Mouse (Mus musculus) ES-Bruce4 (cell line): ENCODE measurements around the gene Arih1. TPM values are rescaled to one million over a fixed set of nuclear protein-coding genes. Genes with fewer than 3 reads are reported as not detected.
"Not testable (repeated sequence)": the region's sequence is repeated elsewhere in the genome, so short reads cannot be mapped to it uniquely, and the experiment has no call there.

ENCODE experiments used
- H3K27ac ChIP-seq: 2 replicates; pipeline ENCODE4 v1.5.1; 2012; ENCODE audit warnings: low read length, inconsistent platforms; ENCODE audit not compliant: insufficient read depth
- H3K27me3 ChIP-seq: 2 replicates; pipeline ENCODE4 v1.6.1; 2012; ENCODE audit warnings: mild to moderate bottlenecking, low read length, inconsistent platforms; ENCODE audit not compliant: control insufficient read depth, poor library complexity, insufficient read depth, severe bottlenecking
- H3K36me3 ChIP-seq: 2 replicates; pipeline ENCODE4 v1.6.1; 2012; ENCODE audit warnings: inconsistent platforms, mild to moderate bottlenecking, low read length, moderate library complexity; ENCODE audit not compliant: control insufficient read depth, poor library complexity, insufficient read depth, severe bottlenecking
- H3K4me1 ChIP-seq: one replicate; pipeline ENCODE4 v1.8.1; 2011; ENCODE audit warnings: low read length; ENCODE audit not compliant: control insufficient read depth, insufficient read depth
- H3K4me3 ChIP-seq: 2 replicates; pipeline ENCODE4 v1.5.1; 2011; ENCODE audit warnings: low read depth, mild to moderate bottlenecking, low read length
- H3K9ac ChIP-seq: 2 replicates; pipeline ENCODE4 v1.6.1; 2012; ENCODE audit warnings: low read depth, mild to moderate bottlenecking, inconsistent platforms; ENCODE audit not compliant: poor library complexity, severe bottlenecking
- H3K9me3 ChIP-seq: replicated peaks from 2 replicates; pipeline ENCODE4 v1.6.1; 2012; ENCODE audit warnings: mild to moderate bottlenecking, low read length, inconsistent platforms; ENCODE audit not compliant: control insufficient read depth, poor library complexity, insufficient read depth, severe bottlenecking
- CTCF ChIP-seq: IDR thresholded peaks from one replicate; pipeline ENCODE4 v1.8.1; 2011; ENCODE audit warnings: low read depth, low read length
- EP300 ChIP-seq: IDR thresholded peaks from 2 replicates; pipeline ENCODE4 v1.6.1; 2011; ENCODE audit warnings: low read depth, low read length; ENCODE audit not compliant: insufficient read depth
- POLR2A ChIP-seq: IDR thresholded peaks from one replicate; pipeline ENCODE4 v1.8.1; 2011; ENCODE audit warnings: low read length; ENCODE audit not compliant: insufficient read depth
- polyA plus RNA-seq: library from polyadenylated mRNA; stranded (reverse); fragments of >200 nt; gene quantifications from 2 replicates; pipeline ENCODE4 v1.2.4, GENCODE M21; 2011; ENCODE audit warnings: low read depth; ENCODE audit not compliant: missing spikeins, insufficient read depth, insufficient read length

Arih1 gene
- polyA plus RNA-seq, 1 experiment, result 152 TPM

- no peak overlapping the region for H3K4me3 ChIP-seq
- TF ChIP-seq CTCF (no peak), EP300 (no peak), POLR2A (no peak)
- H3K9ac ChIP-seq, result no peak overlapping the region
- no peaks in the 10 kb centered on the region for H3K9me3 ChIP-seq
- peaks cover 33% of the 10 kb centered on the region for H3K36me3 ChIP-seq
- H3K27me3 ChIP-seq, result no peaks in the 10 kb centered on the region
- H3K4me1 ChIP-seq, result no peaks in the 10 kb centered on the region
- no peak overlapping the region for H3K27ac ChIP-seq
Measured at GRCm38 (mm10) chr9:59407271-59407670, 79.1 kb downstream of the Arih1 start.

- Histone ChIP-seq H3K27ac (no peak overlapping the region), H3K27me3 (no peaks in the 10 kb centered on the region), H3K9ac (no peak overlapping the region), H3K9me3 (no peaks in the 10 kb centered on the region), H3K4me3 (no peak overlapping the region), H3K4me1 (peaks cover 3% of the 10 kb centered on the region), H3K36me3 (peaks cover 14% of the 10 kb centered on the region)
- TF ChIP-seq POLR2A (no peak), EP300 (no peak), CTCF (no peak)
Measured at GRCm38 (mm10) chr9:59389086-59389485, 97.3 kb downstream of the Arih1 start.

- no peak for TF ChIP-seq EP300
- TF ChIP-seq CTCF, result no peak
- TF ChIP-seq POLR2A, result no peak
- Histone ChIP-seq H3K9me3 (no peaks in the 10 kb centered on the region), H3K4me1 (peaks cover 3% of the 10 kb centered on the region), H3K9ac (no peak overlapping the region), H3K4me3 (no peak overlapping the region), H3K36me3 (peaks cover 7% of the 10 kb centered on the region), H3K27me3 (no peaks in the 10 kb centered on the region), H3K27ac (no peak overlapping the region)
Measured at GRCm38 (mm10) chr9:59388311-59388710, 98.1 kb downstream of the Arih1 start.

GRCm38 (mm10) chr9:59387461-59387860, 99.0 kb downstream of the Arih1 start:
- H3K27ac ChIP-seq, result no peak overlapping the region
- H3K4me3 ChIP-seq, result no peak overlapping the region
- H3K36me3 ChIP-seq, result no peaks in the 10 kb centered on the region; the same call in 1 of the 2 replicates
- H3K4me1 ChIP-seq, result peaks cover 3% of the 10 kb centered on the region
- no peak overlapping the region for H3K9ac ChIP-seq
- no peak for TF ChIP-seq CTCF
- TF ChIP-seq POLR2A, result no peak
- no peak for TF ChIP-seq EP300
- H3K9me3 ChIP-seq, result no peaks in the 10 kb centered on the region
- no peaks in the 10 kb centered on the region for H3K27me3 ChIP-seq

- TF ChIP-seq CTCF, result no peak
- H3K4me1 ChIP-seq, result no peaks in the 10 kb centered on the region
- H3K9ac ChIP-seq, result no peak overlapping the region
- H3K36me3 ChIP-seq, result no peaks in the 10 kb centered on the region
- H3K9me3 ChIP-seq, result peaks cover 24% of the 10 kb centered on the region
- H3K4me3 ChIP-seq, result no peak overlapping the region
- no peaks in the 10 kb centered on the region for H3K27me3 ChIP-seq
- H3K27ac ChIP-seq, result no peak overlapping the region
Measured at GRCm38 (mm10) chr9:59375626-59376025, 110.8 kb downstream of the Arih1 start.

- Histone ChIP-seq H3K9ac (no peak overlapping the region), H3K4me1 (no peaks in the 10 kb centered on the region), H3K9me3 (peaks cover 29% of the 10 kb centered on the region), H3K27me3 (no peaks in the 10 kb centered on the region), H3K36me3 (no peaks in the 10 kb centered on the region), H3K27ac (no peak overlapping the region), H3K4me3 (no peak overlapping the region)
- TF ChIP-seq CTCF (no peak), POLR2A (no peak), EP300 (no peak)
Measured at GRCm38 (mm10) chr9:59369646-59370045, 116.8 kb downstream of the Arih1 start.

- Histone ChIP-seq H3K9me3 (peaks cover 27% of the 10 kb centered on the region), H3K4me3 (no peak overlapping the region), H3K36me3 (no peaks in the 10 kb centered on the region), H3K27ac (no peak overlapping the region), H3K4me1 (no peaks in the 10 kb centered on the region), H3K9ac (no peak overlapping the region), H3K27me3 (no peaks in the 10 kb centered on the region)
- TF ChIP-seq EP300, result no peak
- no peak for TF ChIP-seq CTCF
- TF ChIP-seq POLR2A, result no peak
Measured at GRCm38 (mm10) chr9:59369220-59369619, 117.2 kb downstream of the Arih1 start.

- H3K36me3 ChIP-seq, H3K4me1 ChIP-seq, H3K9ac ChIP-seq, H3K9me3 ChIP-seq, H3K27ac ChIP-seq, H3K27me3 ChIP-seq, H3K4me3 ChIP-seq: not testable (repeated sequence)
Measured at GRCm38 (mm10) chr9:59360487-59360886, 125.9 kb downstream of the Arih1 start.

GRCm38 (mm10) chr9:59358041-59358440, 128.4 kb downstream of the Arih1 start:
- not testable (repeated sequence) for H3K27ac ChIP-seq, H3K27me3 ChIP-seq, H3K4me1 ChIP-seq, H3K9ac ChIP-seq, H3K9me3 ChIP-seq, H3K36me3 ChIP-seq, H3K4me3 ChIP-seq
